Mouse (Mus musculus): ENCODE measurements at regions not wholly inside any gene's neighbourhood (a gene's known extent, or its start where the extent isn't known, plus 50 kb on each side); places are given as distances from the start of the nearest gene placed in this dataset.
"Not testable (repeated sequence)": the region's sequence is repeated elsewhere in the genome, so short reads cannot be mapped to it uniquely, and the experiment has no call there.

DNA sequence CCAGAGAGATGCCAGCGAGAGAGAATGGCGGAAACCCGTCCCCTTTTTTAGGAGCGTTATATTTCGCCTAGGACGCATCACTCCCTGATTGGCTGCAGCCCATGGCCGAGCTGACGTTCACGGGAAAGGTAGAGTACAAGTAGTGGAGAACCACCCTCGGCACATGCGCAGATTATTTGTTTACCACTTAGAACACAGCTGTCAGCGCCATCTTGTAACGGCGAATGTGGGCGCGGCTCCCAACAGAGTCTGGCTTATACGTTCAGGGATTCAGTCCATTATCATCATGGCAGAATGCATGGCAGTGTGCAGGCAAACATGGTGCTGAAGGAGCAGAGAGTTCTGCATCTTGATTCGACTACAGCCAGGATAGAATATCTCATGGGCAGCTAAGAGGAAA is 339.8 kb upstream of the Glra2 start:
- DNase-seq: peak; percentile 2

DNA sequence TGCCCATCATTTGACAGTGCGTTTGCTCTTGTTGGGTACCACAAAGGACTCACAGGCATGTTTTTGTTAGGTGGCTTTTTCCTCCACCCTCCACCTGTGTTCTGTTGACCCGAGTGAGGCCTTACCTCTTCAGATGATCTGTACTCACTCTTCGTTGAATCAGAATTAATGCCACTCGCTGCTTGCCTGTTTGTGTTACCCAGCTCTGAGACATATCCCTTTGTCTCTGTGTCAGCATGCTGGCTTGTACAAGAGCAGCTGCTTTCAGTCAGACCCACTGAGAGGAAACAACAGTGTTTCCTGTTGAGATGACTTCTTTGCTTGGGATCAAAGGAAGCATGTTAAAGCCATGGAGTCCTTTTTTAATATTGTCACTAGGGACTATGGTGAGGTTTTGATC is 304.0 kb upstream of the Glra2 start:
- no peak for DNase-seq

DNA sequence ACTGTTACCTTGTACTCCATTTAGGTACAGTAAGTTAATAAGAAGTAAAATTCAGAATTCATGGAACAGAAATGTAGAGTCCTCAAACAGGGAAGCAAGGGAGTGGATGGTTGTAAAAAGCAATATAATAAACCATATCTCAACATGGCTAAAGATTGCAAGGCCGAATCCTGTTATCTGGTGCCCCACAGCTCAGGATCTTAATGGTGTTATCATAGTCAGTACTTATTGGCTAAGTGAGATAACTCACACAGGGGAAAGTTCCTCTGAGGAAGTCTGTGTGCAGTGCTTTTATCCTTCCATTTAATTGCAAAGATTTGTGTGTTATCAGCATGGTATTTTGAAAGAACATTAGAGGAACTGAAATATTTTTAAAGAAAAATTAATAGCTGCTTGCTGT is 288.9 kb upstream of the Glra2 start:
- no peak for DNase-seq

DNA sequence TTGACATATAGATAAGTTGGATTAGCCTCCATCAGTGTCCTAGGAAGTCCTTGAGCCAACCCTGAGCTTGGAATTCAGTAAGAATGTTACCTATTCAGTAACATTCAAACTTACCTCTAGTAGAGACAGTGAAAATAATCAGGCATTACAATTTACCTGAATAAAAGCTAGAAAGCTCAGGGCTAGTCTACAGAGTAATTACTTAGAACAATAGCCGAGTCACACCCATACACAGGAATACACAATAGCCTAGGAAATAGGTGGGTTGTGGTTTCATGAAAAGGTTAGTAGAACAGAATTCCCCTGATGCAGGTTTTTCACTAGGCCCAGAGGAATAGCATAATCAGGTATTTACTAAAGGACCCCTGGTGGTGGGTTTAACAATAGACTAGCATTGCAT is 273.6 kb upstream of the Glra2 start:
- DNase-seq: not testable (repeated sequence)
